Mouse (Mus musculus): ENCODE data around the gene Ndufa13.

GRCm38 (mm10) chr8:69861251-69861650, 41.1 kb downstream of the Ndufa13 start:
- TF ChIP-seq CTCF (IDR thresholded peaks at IDR 0.05; ENCODE audit: control insufficient read depth, insufficient read depth, insufficient replicate concordance, low read depth, low read length) (no peak), POLR2A (IDR thresholded peaks at IDR 0.05; ENCODE audit: control insufficient read depth, low read depth, low read length) (no peak)
